Mouse (Mus musculus): ENCODE data around the gene Itgb4.

DNA sequence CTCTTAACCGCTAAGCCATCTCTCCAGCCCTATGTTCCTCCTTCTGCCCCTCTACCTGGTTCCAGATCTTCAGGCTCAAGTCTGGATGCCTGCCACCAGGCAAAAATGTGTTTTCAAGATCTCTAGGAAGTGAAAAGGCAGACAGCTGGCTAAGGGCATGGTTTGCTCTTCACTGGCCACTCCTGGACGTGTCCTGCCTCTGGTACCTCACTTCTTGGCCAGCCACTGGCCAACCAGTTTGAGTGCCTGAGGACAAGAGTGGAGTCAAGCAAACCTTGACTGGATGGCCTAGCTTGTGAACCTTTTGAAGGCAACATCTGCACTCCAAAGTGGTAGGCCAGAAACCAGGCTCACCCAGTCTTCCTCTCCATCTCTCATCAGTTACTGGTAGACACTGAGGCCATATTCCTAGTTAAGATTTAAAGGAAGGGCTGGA, 45.5 kb downstream of the Itgb4 start:
- TF ChIP-seq POLR2A (IDR thresholded peaks at IDR 0.05; ENCODE audit: low read depth, low read length) (no peak), CTCF (IDR thresholded peaks at IDR 0.05; ENCODE audit: extremely low read depth, insufficient read depth, insufficient read length, insufficient replicate concordance) (no peak)
